Comparison of ENCODE assay signal across 21 mouse cellular contexts in genomic region chr2:168587159-168587558, GRCm38 (mm10). TPM values are rescaled to one million over a fixed set of nuclear protein-coding genes. Genes with fewer than 3 reads are reported as not detected.
DNase-seq lines count a peak whose midpoint lies in the region; ATAC-seq and TF ChIP-seq lines count a peak whose summit lies in the region.
"Had no signal": no experiment of that assay in that cellular context is flagged by ENCODE, and none has a peak within 500 bp of the region (broad histone marks: within the 10 kb centered on the region; RNA-seq: fewer than 3 reads in every experiment).

No protein-coding gene starts in this region.

- H3K4me3 ChIP-seq in gastrocnemius, adult 2 months = peak overlapping the region; percentile 82; the same call in 1 of the 2 replicates
- no peak overlapping the region for H3K4me3 ChIP-seq in kidney, embryonic 14.5 days (ENCODE audit: low read length)
- no peak overlapping the region for H3K4me3 ChIP-seq in ES-E14 (ENCODE audit: insufficient read depth in 1 of 2, low read depth in 1 of 2, low read length in 2 of 2, poor library complexity in 1 of 2, severe bottlenecking in 1 of 2)
- no peak overlapping the region for H3K4me3 ChIP-seq in heart, postnatal 0 days (ENCODE audit: low read depth, low read length)
- H3K4me3 ChIP-seq: hindbrain, embryonic 13.5 days had no signal

- no peak for TF ChIP-seq CTCF in gastrocnemius, adult 2 months (IDR thresholded peaks at IDR 0.05)
- no peak for TF ChIP-seq CTCF in heart, postnatal 0 days (IDR thresholded peaks at IDR 0.05; ENCODE audit: low read depth)

- DNase-seq in gastrocnemius, adult 2 months = peak; percentile 77
- DNase-seq in gastrocnemius, postnatal 14 days = no peak
- DNase-seq in kidney, adult 11 months = peak; percentile 58
- no peak for DNase-seq in ES-E14 (ENCODE audit: low read depth, low spot score)
- no peak for DNase-seq in heart, postnatal 0 days (ENCODE audit: low spot score)
- DNase-seq in retina, embryonic 14.5 days (ENCODE audit: low spot score) = no peak
- DNase-seq in thymus, adult 18-20 months = no peak
- DNase-seq: cerebellum, adult 11 months; cerebellum, postnatal 25 days; forebrain, postnatal 0 days; gastrocnemius, postnatal 10 days; layer of hippocampus, postnatal 36 days; left cerebral cortex, postnatal 4 days; midbrain, embryonic 14.5 days; right cerebral cortex, postnatal 14 days; thymus, postnatal 25 days had no signal

- H3K36me3 ChIP-seq in kidney, embryonic 14.5 days (ENCODE audit: control insufficient read depth, insufficient read depth, low read length) = no peaks in the 10 kb centered on the region
- no peaks in the 10 kb centered on the region for H3K36me3 ChIP-seq in ES-E14 (ENCODE audit: control insufficient read depth, insufficient read depth, low read length, poor library complexity, severe bottlenecking)
- no peaks in the 10 kb centered on the region for H3K36me3 ChIP-seq in heart, postnatal 0 days (replicated peaks; ENCODE audit: control insufficient read depth, insufficient read depth, low read length)
- H3K36me3 ChIP-seq: hindbrain, embryonic 13.5 days had no signal

- no peak for TF ChIP-seq EP300 in heart, postnatal 0 days (IDR thresholded peaks at IDR 0.05; ENCODE audit: low read depth)

- WGBS in kidney, embryonic 14.5 days = 81% methylated on average over 8 of the region's 8 CpGs
- WGBS in heart, postnatal 0 days = 64% methylated on average over 8 of the region's 8 CpGs

- no peaks in the 10 kb centered on the region for H3K9me3 ChIP-seq in kidney, embryonic 14.5 days (ENCODE audit: control insufficient read depth, low read length)
- no peaks in the 10 kb centered on the region for H3K9me3 ChIP-seq in ES-E14 (ENCODE audit: control insufficient read depth, insufficient read depth, low read depth, low read length)
- H3K9me3 ChIP-seq in heart, postnatal 0 days (replicated peaks; ENCODE audit: control insufficient read depth, low read length) = no peaks in the 10 kb centered on the region
- H3K9me3 ChIP-seq: hindbrain, embryonic 13.5 days had no signal

- H3K4me2 ChIP-seq in kidney, embryonic 14.5 days (replicated peaks; ENCODE audit: low read depth, low read length) = no peak overlapping the region
- H3K4me2 ChIP-seq in heart, postnatal 0 days (ENCODE audit: low read depth, low read length) = no peak overlapping the region
- H3K4me2 ChIP-seq: hindbrain, embryonic 13.5 days had no signal

- H3K27me3 ChIP-seq in kidney, embryonic 14.5 days (ENCODE audit: control insufficient read depth, insufficient read depth, low read length) = peaks cover 20% of the 10 kb centered on the region
- H3K27me3 ChIP-seq in heart, postnatal 0 days (ENCODE audit: control insufficient read depth, insufficient read depth, low read length) = no peaks in the 10 kb centered on the region

- H3K4me1 ChIP-seq in kidney, embryonic 14.5 days (ENCODE audit: control insufficient read depth, insufficient read depth, low read length) = peaks cover 13% of the 10 kb centered on the region; the same call in 1 of the 2 replicates
- peaks cover 5 to 31% of the 10 kb centered on the region in 2 experiments for H3K4me1 ChIP-seq in ES-E14 (ENCODE audit: control insufficient read depth in 2 of 2, insufficient read depth in 2 of 2, low read length in 2 of 2, poor library complexity in 1 of 2)
- H3K4me1 ChIP-seq in heart, postnatal 0 days (ENCODE audit: control insufficient read depth, insufficient read depth) = peaks cover 44% of the 10 kb centered on the region

- in situ Hi-C loops in ES-E14 (cut with MboI; ENCODE audit: low sequenced_read_pairs in 2 of 2, unreplicated experiment in 2 of 2) = no loop called here

- peak overlapping the region; percentile 89 for H3K27ac ChIP-seq in gastrocnemius, adult 2 months
- H3K27ac ChIP-seq in kidney, embryonic 14.5 days (ENCODE audit: low read depth, low read length) = no peak overlapping the region
- no peak overlapping the region for H3K27ac ChIP-seq in ES-E14 (ENCODE audit: insufficient read depth, low read depth, low read length, poor library complexity, severe bottlenecking)
- peak overlapping the region; percentile 94 for H3K27ac ChIP-seq in heart, postnatal 0 days (ENCODE audit: low read depth)
- H3K27ac ChIP-seq: hindbrain, embryonic 13.5 days; liver, embryonic 14.5 days; stomach, postnatal 0 days had no signal

- no peak for ATAC-seq in kidney, embryonic 14.5 days (ENCODE audit: low FRiP score, low TSS enrichment)
- no peak for ATAC-seq in heart, postnatal 0 days (ENCODE audit: insufficient read depth, low read depth)
- ATAC-seq: forebrain, postnatal 0 days; intestine, embryonic 16.5 days had no signal

- H3K9ac ChIP-seq in kidney, embryonic 14.5 days (ENCODE audit: low read depth, low read length) = no peak overlapping the region
- 0 out of 2 replicates have a peak overlapping the region, but pooled peaks have one; percentile 15 for H3K9ac ChIP-seq in ES-E14 (ENCODE audit: insufficient read depth, low read depth, low read length, poor library complexity, severe bottlenecking)
- 0 out of 2 replicates have a peak overlapping the region, but pooled peaks have one; percentile 13 for H3K9ac ChIP-seq in heart, postnatal 0 days (replicated peaks; ENCODE audit: low read depth, low read length)
- H3K9ac ChIP-seq: forebrain, postnatal 0 days; hindbrain, embryonic 13.5 days; liver, embryonic 14.5 days had no signal

- intact Hi-C loops in gastrocnemius, adult 2 months (cut with DNase I) = loop anchor here (5.0 kb wide), 1 partner anchor 60 kb away; no protein-coding TSS in a partner anchor
- intact Hi-C loops in gastrocnemius, postnatal 14 days (cut with DNase I; ENCODE audit: low total_unique reads) = loop anchor here (5.0 kb wide), 1 partner anchor 35 kb away; no protein-coding TSS in a partner anchor

TF ChIP-seq in ES-E14, 5 proteins besides CTCF, POLR2A, EP300 and RAD21:
- TF ChIP-seq MAFK (IDR thresholded peaks at IDR 0.05; ENCODE audit: insufficient read depth, low read depth, low read length) (no peak), HCFC1 (IDR thresholded peaks at IDR 0.05; ENCODE audit: borderline replicate concordance, insufficient read depth, low read length) (no peak), ZNF384 (IDR thresholded peaks at IDR 0.05; ENCODE audit: low read depth, low read length) (no peak), CHD2 (IDR thresholded peaks at IDR 0.05; ENCODE audit: low read depth, low read length) (no peak), ZC3H11A (IDR thresholded peaks at IDR 0.05; ENCODE audit: borderline replicate concordance, low read depth, low read length) (no peak)

RNA-seq across cellular contexts. Expression of gene Nfatc2, which starts 14.3 kb away (rescaled TPM):
- 1 to 10 TPM; 7.1 to 9.1 TPM for total RNA-seq in gastrocnemius, adult 2 months (2021)
- 1 to 10 TPM; 6.5 to 7.5 TPM for total RNA-seq in gastrocnemius, postnatal 14 days (2021)
- 1.7 and 2.7 TPM in 2 replicates for polyA plus RNA-seq in kidney, embryonic 14.5 days (2014; fragmentation: Nextera tagmentation; extraction: Ambion mirVana)
- 2.0 and 2.2 TPM in 2 replicates for total RNA-seq in ES-E14 (2012; rRNA removed)
- 7.4 and 10.1 TPM in 2 replicates for total RNA-seq in heart, postnatal 0 days (2014; rRNA removed; ENCODE audit: low replicate concordance)
- 7.3 and 8.2 TPM in 2 replicates for polyA plus RNA-seq in heart, postnatal 0 days (2015; fragmentation: Nextera tagmentation; extraction: Ambion mirVana)

Comparison
In these comparisons a context has a peak if more than half of its experiments do, and no peak if none do; other contexts are left out.
1. DNase-seq: peak in gastrocnemius, adult 2 months (single experiment) and kidney, adult 11 months (single experiment); none in gastrocnemius, postnatal 14 days (single experiment), ES-E14 (single experiment), heart, postnatal 0 days (single experiment), retina, embryonic 14.5 days (single experiment) and thymus, adult 18-20 months (0 of 2).
2. H3K27ac ChIP-seq: peak in gastrocnemius, adult 2 months (single experiment) and heart, postnatal 0 days (single experiment); none in kidney, embryonic 14.5 days (single experiment) and ES-E14 (single experiment).